Mouse (Mus musculus): ENCODE data around the gene Gm11937. TPM values are rescaled to one million over a fixed set of nuclear protein-coding genes. Genes with fewer than 3 reads are reported as not detected.

Gm11937 gene
- polyA plus RNA-seq (2015; fragmentation: Nextera tagmentation; extraction: Ambion mirVana), result not detected in 2 replicates

GRCm38 (mm10) chr11:99610089-99610488 lies at the start of gene Gm11937:
Gm11937 (minus strand) TSS chr11:99610189.

GRCm38 (mm10) chr11:99658467-99659010 lies 48.5 kb upstream of the Gm11937 start, which contains the start of gene Gm11563:
Gm11563 (minus strand) TSS chr11:99658960.

GRCm38 (mm10) chr11:99650136-99650535 lies 40.1 kb upstream of the Gm11937 start, which contains the start of gene Gm11555:
Gm11555 (minus strand) TSS chr11:99650236.

GRCm38 (mm10) chr11:99643635-99644139 lies 33.7 kb upstream of the Gm11937 start, which contains the start of gene Krtap4-7:
Krtap4-7 (minus strand) TSS chr11:99644089.

GRCm38 (mm10) chr11:99634653-99635134 lies 24.7 kb upstream of the Gm11937 start, which contains the start of gene Krtap4-2:
Krtap4-2 (minus strand) TSS chr11:99635084.

GRCm38 (mm10) chr11:99628138-99628537 lies 18.1 kb upstream of the Gm11937 start, which contains the start of gene Krtap4-1:
Krtap4-1 (minus strand) TSS chr11:99628238.

GRCm38 (mm10) chr11:99620335-99620734 lies 10.3 kb upstream of the Gm11937 start, which contains the start of gene Gm11562:
Gm11562 (minus strand) TSS chr11:99620435.

GRCm38 (mm10) chr11:99614796-99615363 lies 4.9 kb upstream of the Gm11937 start, which contains the start of gene Krtap2-4:
Krtap2-4 (minus strand) TSS chr11:99614846.

GRCm38 (mm10) chr11:99603208-99603607 lies 6.8 kb downstream of the Gm11937 start, which contains the start of gene Gm11938:
Gm11938 (minus strand) TSS chr11:99603308.

GRCm38 (mm10) chr11:99597742-99598141 lies 12.2 kb downstream of the Gm11937 start, which contains the start of gene Krtap9-3:
Krtap9-3 (minus strand) TSS chr11:99598105.

GRCm38 (mm10) chr11:99590981-99591380 lies 19.0 kb downstream of the Gm11937 start, which contains the start of gene Krtap1-3:
Krtap1-3 (minus strand) TSS chr11:99591339.

GRCm38 (mm10) chr11:99583245-99583704 lies 26.7 kb downstream of the Gm11937 start, which contains the start of gene Krtap1-4:
Krtap1-4 (minus strand) TSS chr11:99583654.

GRCm38 (mm10) chr11:99580636-99581035 lies 29.4 kb downstream of the Gm11937 start, which contains the start of gene Krtap1-5:
Krtap1-5 (minus strand) TSS chr11:99581016.

GRCm38 (mm10) chr11:99566530-99566929 lies 43.5 kb downstream of the Gm11937 start, which contains the start of gene Krtap3-1:
Krtap3-1 (minus strand) TSS chr11:99566630.

Other genes starting within 250 kb of the Gm11937 start
- not detected in 2 replicates for gene Krt28, start 235.3 kb downstream of the Gm11937 start, polyA plus RNA-seq (2015; fragmentation: Nextera tagmentation; extraction: Ambion mirVana)
- gene Krt10, start 220.8 kb downstream of the Gm11937 start, polyA plus RNA-seq (2015; fragmentation: Nextera tagmentation; extraction: Ambion mirVana), result 7.3 and 9.6 TPM in 2 replicates
- not detected in 2 replicates for gene Krt12, start 187.9 kb downstream of the Gm11937 start, polyA plus RNA-seq (2015; fragmentation: Nextera tagmentation; extraction: Ambion mirVana)
- 0.06 and 0.22 TPM in 2 replicates for gene Krt20, start 172.0 kb downstream of the Gm11937 start, polyA plus RNA-seq (2015; fragmentation: Nextera tagmentation; extraction: Ambion mirVana)
- gene Krt23, start 117.1 kb downstream of the Gm11937 start, polyA plus RNA-seq (2015; fragmentation: Nextera tagmentation; extraction: Ambion mirVana), result 0.10 TPM in 1 of 2 replicates, not detected in the other
- gene Krt39, start 88.9 kb downstream of the Gm11937 start, polyA plus RNA-seq (2015; fragmentation: Nextera tagmentation; extraction: Ambion mirVana), result not detected in 2 replicates
- not detected in 2 replicates for gene Krt40, start 67.0 kb downstream of the Gm11937 start, polyA plus RNA-seq (2015; fragmentation: Nextera tagmentation; extraction: Ambion mirVana)
- not detected in 2 replicates for gene Krtap3-3, start 59.3 kb downstream of the Gm11937 start, polyA plus RNA-seq (2015; fragmentation: Nextera tagmentation; extraction: Ambion mirVana)
- gene Krtap3-2, start 53.3 kb downstream of the Gm11937 start, polyA plus RNA-seq (2015; fragmentation: Nextera tagmentation; extraction: Ambion mirVana), result not detected in 2 replicates
- gene Gm11939, start 50.7 kb downstream of the Gm11937 start, polyA plus RNA-seq (2015; fragmentation: Nextera tagmentation; extraction: Ambion mirVana), result not detected in 2 replicates
- gene Krtap3-1, start 43.6 kb downstream of the Gm11937 start, polyA plus RNA-seq (2015; fragmentation: Nextera tagmentation; extraction: Ambion mirVana), result not detected in 2 replicates
- gene Krtap1-5, start 29.2 kb downstream of the Gm11937 start, polyA plus RNA-seq (2015; fragmentation: Nextera tagmentation; extraction: Ambion mirVana), result not detected in 2 replicates
- not detected in 2 replicates for gene Krtap1-4, start 26.5 kb downstream of the Gm11937 start, polyA plus RNA-seq (2015; fragmentation: Nextera tagmentation; extraction: Ambion mirVana)
- gene Krtap1-3, start 18.9 kb downstream of the Gm11937 start, polyA plus RNA-seq (2015; fragmentation: Nextera tagmentation; extraction: Ambion mirVana), result not detected in 2 replicates
- gene Krtap9-3, start 12.1 kb downstream of the Gm11937 start, polyA plus RNA-seq (2015; fragmentation: Nextera tagmentation; extraction: Ambion mirVana), result not detected in 2 replicates
- gene Gm11938, start 6.9 kb downstream of the Gm11937 start, polyA plus RNA-seq (2015; fragmentation: Nextera tagmentation; extraction: Ambion mirVana), result not detected in 2 replicates
- gene Krtap2-4, start 4.7 kb upstream of the Gm11937 start, polyA plus RNA-seq (2015; fragmentation: Nextera tagmentation; extraction: Ambion mirVana), result not detected in 2 replicates
- gene Gm11562, start 10.2 kb upstream of the Gm11937 start, polyA plus RNA-seq (2015; fragmentation: Nextera tagmentation; extraction: Ambion mirVana), result not detected in 2 replicates
- not detected in 2 replicates for gene Krtap4-1, start 18.0 kb upstream of the Gm11937 start, polyA plus RNA-seq (2015; fragmentation: Nextera tagmentation; extraction: Ambion mirVana)
- gene Krtap4-2, start 24.9 kb upstream of the Gm11937 start, polyA plus RNA-seq (2015; fragmentation: Nextera tagmentation; extraction: Ambion mirVana), result not detected in 2 replicates
- gene Krtap4-7, start 33.9 kb upstream of the Gm11937 start, polyA plus RNA-seq (2015; fragmentation: Nextera tagmentation; extraction: Ambion mirVana), result not detected in 2 replicates
- not detected in 2 replicates for gene Gm11555, start 40.0 kb upstream of the Gm11937 start, polyA plus RNA-seq (2015; fragmentation: Nextera tagmentation; extraction: Ambion mirVana)
- not detected in 2 replicates for gene Gm11563, start 48.8 kb upstream of the Gm11937 start, polyA plus RNA-seq (2015; fragmentation: Nextera tagmentation; extraction: Ambion mirVana)
- gene Krtap4-6, start 55.8 kb upstream of the Gm11937 start, polyA plus RNA-seq (2015; fragmentation: Nextera tagmentation; extraction: Ambion mirVana), result not detected in 2 replicates
- not detected in 2 replicates for gene Gm14190, start 80.6 kb upstream of the Gm11937 start, polyA plus RNA-seq (2015; fragmentation: Nextera tagmentation; extraction: Ambion mirVana)
- not detected in 2 replicates for gene Gm14180, start 124.1 kb upstream of the Gm11937 start, polyA plus RNA-seq (2015; fragmentation: Nextera tagmentation; extraction: Ambion mirVana)
- not detected in 2 replicates for gene Gm11595, start 162.7 kb upstream of the Gm11937 start, polyA plus RNA-seq (2015; fragmentation: Nextera tagmentation; extraction: Ambion mirVana)
- not detected in 2 replicates for gene Krtap4-8, start 170.5 kb upstream of the Gm11937 start, polyA plus RNA-seq (2015; fragmentation: Nextera tagmentation; extraction: Ambion mirVana)
- gene Krtap4-9, start 175.0 kb upstream of the Gm11937 start, polyA plus RNA-seq (2015; fragmentation: Nextera tagmentation; extraction: Ambion mirVana), result not detected in 2 replicates
- gene Gm11596, start 183.3 kb upstream of the Gm11937 start, polyA plus RNA-seq (2015; fragmentation: Nextera tagmentation; extraction: Ambion mirVana), result not detected in 2 replicates
- not detected in 2 replicates for gene Gm11569, start 188.7 kb upstream of the Gm11937 start, polyA plus RNA-seq (2015; fragmentation: Nextera tagmentation; extraction: Ambion mirVana)
- gene Gm11554, start 194.3 kb upstream of the Gm11937 start, polyA plus RNA-seq (2015; fragmentation: Nextera tagmentation; extraction: Ambion mirVana), result not detected in 2 replicates
- gene Krtap4-13, start 199.7 kb upstream of the Gm11937 start, polyA plus RNA-seq (2015; fragmentation: Nextera tagmentation; extraction: Ambion mirVana), result not detected in 2 replicates
- gene Gm11564, start 205.5 kb upstream of the Gm11937 start, polyA plus RNA-seq (2015; fragmentation: Nextera tagmentation; extraction: Ambion mirVana), result not detected in 2 replicates
- not detected in 2 replicates for gene 2300003K06Rik, start 227.9 kb upstream of the Gm11937 start, polyA plus RNA-seq (2015; fragmentation: Nextera tagmentation; extraction: Ambion mirVana)
- not detected in 2 replicates for gene Krtap4-16, start 241.4 kb upstream of the Gm11937 start, polyA plus RNA-seq (2015; fragmentation: Nextera tagmentation; extraction: Ambion mirVana)
- gene Gm11568, start 247.7 kb upstream of the Gm11937 start, polyA plus RNA-seq (2015; fragmentation: Nextera tagmentation; extraction: Ambion mirVana), result not detected in 2 replicates